Mouse (Mus musculus): ENCODE measurements around the gene Ephx4. TPM values are rescaled to one million over a fixed set of nuclear protein-coding genes. Genes with fewer than 3 reads are reported as not detected.

The Ephx4 gene
- polyA plus RNA-seq, 1 experiment = 0.12 TPM

GRCm38 (mm10) chr5:107466501-107466900 lies 64.0 kb downstream of the Ephx4 start:
- Histone ChIP-seq H3K36me3 (ENCODE audit: control insufficient read depth, insufficient read depth, low read length) (peaks cover 2% of the 10 kb centered on the region; the same call in 1 of the 2 replicates), H3K4me3 (ENCODE audit: extremely low read depth, insufficient read depth, insufficient read length) (no peak overlapping the region), H3K27ac (ENCODE audit: insufficient read depth, low read length) (no peak overlapping the region), H3K4me1 (ENCODE audit: control insufficient read depth, insufficient read depth, insufficient read length) (no peaks in the 10 kb centered on the region), H3K27me3 (ENCODE audit: control insufficient read depth, insufficient read depth, low read length) (no peaks in the 10 kb centered on the region)
- no peak for DNase-seq (ENCODE audit: low read depth in 1 of 2, low spot score in 2 of 2)
- 79% methylated on average over 5 of the region's 5 CpGs for WGBS
- TF ChIP-seq CTCF (IDR thresholded peaks at IDR 0.05; ENCODE audit: extremely low read depth, insufficient read depth, insufficient read length, insufficient replicate concordance) (no peak), POLR2A (IDR thresholded peaks at IDR 0.05; ENCODE audit: low read depth, low read length) (no peak)

- H3K4me3 ChIP-seq (ENCODE audit: extremely low read depth, insufficient read depth, insufficient read length) = no peak overlapping the region
- 0 out of 2 replicates have a peak, but pooled peaks cover 2% of the 10 kb centered on the region for H3K36me3 ChIP-seq (ENCODE audit: control insufficient read depth, insufficient read depth, low read length)
- H3K27ac ChIP-seq (ENCODE audit: insufficient read depth, low read length) = no peak overlapping the region
- DNase-seq (ENCODE audit: low read depth in 1 of 2, low spot score in 2 of 2) = no peak
- no peaks in the 10 kb centered on the region for H3K4me1 ChIP-seq (ENCODE audit: control insufficient read depth, insufficient read depth, insufficient read length)
- TF ChIP-seq POLR2A (IDR thresholded peaks at IDR 0.05; ENCODE audit: low read depth, low read length) = no peak
- no peak for TF ChIP-seq CTCF (IDR thresholded peaks at IDR 0.05; ENCODE audit: extremely low read depth, insufficient read depth, insufficient read length, insufficient replicate concordance)
- 90% methylated on average over 4 of the region's 4 CpGs for WGBS
- H3K27me3 ChIP-seq (ENCODE audit: control insufficient read depth, insufficient read depth, low read length) = no peaks in the 10 kb centered on the region
These were observed 64.6 kb downstream of the Ephx4 start for GRCm38 (mm10) chr5:107467098-107467497.

GRCm38 (mm10) chr5:107470600-107471329 lies 68.2 kb downstream of the Ephx4 start:
- 85% methylated on average over 10 of the region's 10 CpGs for WGBS
- DNase-seq (ENCODE audit: low read depth in 1 of 2, low spot score in 2 of 2) = no peak
- TF ChIP-seq POLR2A (IDR thresholded peaks at IDR 0.05; ENCODE audit: low read depth, low read length) (no peak), CTCF (IDR thresholded peaks at IDR 0.05; ENCODE audit: extremely low read depth, insufficient read depth, insufficient read length, insufficient replicate concordance) (no peak)
- H3K36me3 ChIP-seq (ENCODE audit: control insufficient read depth, insufficient read depth, low read length) = no peaks in the 10 kb centered on the region
- H3K27me3 ChIP-seq (ENCODE audit: control insufficient read depth, insufficient read depth, low read length) = no peaks in the 10 kb centered on the region
- H3K27ac ChIP-seq (ENCODE audit: insufficient read depth, low read length) = no peak overlapping the region
- no peak overlapping the region for H3K4me3 ChIP-seq (ENCODE audit: extremely low read depth, insufficient read depth, insufficient read length)
- H3K4me1 ChIP-seq (ENCODE audit: control insufficient read depth, insufficient read depth, insufficient read length) = no peaks in the 10 kb centered on the region

Other genes with a start within 250 kb of the Ephx4 start
- gene Tgfbr3, start 113.1 kb upstream of the Ephx4 start, polyA plus RNA-seq (2012; rRNA removed) = 20.5 TPM in 2 replicates
- gene Brdt, start 71.6 kb upstream of the Ephx4 start, polyA plus RNA-seq (2012; rRNA removed) = 0.39 and 0.60 TPM in 2 replicates
- not detected in 2 replicates for gene Lpcat2b, start 28.8 kb downstream of the Ephx4 start, polyA plus RNA-seq (2012; rRNA removed)
- gene Btbd8, start 35.3 kb downstream of the Ephx4 start, polyA plus RNA-seq (2012; rRNA removed) = 0.70 and 0.74 TPM in 2 replicates
- 0.06 and 0.07 TPM in 2 replicates for gene Gm42669, start 104.9 kb downstream of the Ephx4 start, polyA plus RNA-seq (2012; rRNA removed)
- gene 1700028K03Rik, start 132.0 kb downstream of the Ephx4 start, polyA plus RNA-seq (2012; rRNA removed) = 0.01 TPM in 1 of 2 replicates, not detected in the other
- gene Rpap2, start 194.6 kb downstream of the Ephx4 start, polyA plus RNA-seq (2012; rRNA removed) = 1.5 and 2.8 TPM in 2 replicates
- 0.16 and 0.25 TPM in 2 replicates for gene Glmn, start 195.2 kb downstream of the Ephx4 start, polyA plus RNA-seq (2012; rRNA removed)

All from spleen, adult 2 months (tissue).